Mouse (Mus musculus): ENCODE measurements around the gene Wfdc18.
A peak's percentile ranks its signal among the peaks of the same experiment; 100 is the strongest.

The Wfdc18 gene

DNA sequence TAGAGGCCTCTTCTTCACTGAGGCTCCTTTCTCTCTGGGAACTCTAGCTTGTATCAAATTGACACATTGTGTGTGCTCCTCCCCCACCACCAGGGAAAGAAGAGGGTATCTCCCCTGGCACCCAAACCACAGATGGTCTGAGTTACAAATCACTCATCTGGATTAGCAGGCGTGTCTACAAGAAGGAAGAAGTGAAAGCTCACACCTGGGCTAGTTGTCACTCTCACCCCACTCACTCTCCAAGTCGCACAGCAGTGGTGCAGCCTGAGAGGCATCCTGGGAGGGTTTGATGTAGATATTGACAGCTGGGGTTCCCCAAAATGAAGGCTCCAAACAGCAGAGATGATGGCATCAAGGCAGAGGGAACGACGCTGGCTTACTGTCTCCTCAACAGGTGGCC is 37.3 kb downstream of the Wfdc18 start:
- DNase-seq, result no peak

DNA sequence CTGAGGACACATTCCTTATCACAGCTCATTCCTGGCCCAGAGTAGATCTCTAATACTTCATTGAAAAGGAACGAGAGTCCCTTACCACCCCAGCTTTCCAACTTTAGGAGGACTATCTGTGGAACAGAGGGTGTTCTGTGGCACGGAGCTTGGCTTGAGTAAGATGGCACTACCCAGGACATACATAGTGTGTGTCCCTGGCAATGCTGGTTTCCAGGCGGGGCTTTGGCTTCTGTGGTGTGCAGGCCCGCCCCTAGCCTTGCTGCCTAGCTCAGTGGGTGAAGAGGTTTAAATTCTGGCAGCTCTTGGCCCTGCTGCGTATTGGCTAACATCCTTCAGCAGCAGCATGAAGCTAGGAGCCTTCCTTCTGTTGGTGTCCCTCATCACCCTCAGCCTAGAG is 37.9 kb downstream of the Wfdc18 start, which contains the start of gene Wfdc21:
TSS of gene Wfdc21 (plus strand) at position 260 of the 400 bp plus-strand sequence.
- DNase-seq, result no peak

DNA sequence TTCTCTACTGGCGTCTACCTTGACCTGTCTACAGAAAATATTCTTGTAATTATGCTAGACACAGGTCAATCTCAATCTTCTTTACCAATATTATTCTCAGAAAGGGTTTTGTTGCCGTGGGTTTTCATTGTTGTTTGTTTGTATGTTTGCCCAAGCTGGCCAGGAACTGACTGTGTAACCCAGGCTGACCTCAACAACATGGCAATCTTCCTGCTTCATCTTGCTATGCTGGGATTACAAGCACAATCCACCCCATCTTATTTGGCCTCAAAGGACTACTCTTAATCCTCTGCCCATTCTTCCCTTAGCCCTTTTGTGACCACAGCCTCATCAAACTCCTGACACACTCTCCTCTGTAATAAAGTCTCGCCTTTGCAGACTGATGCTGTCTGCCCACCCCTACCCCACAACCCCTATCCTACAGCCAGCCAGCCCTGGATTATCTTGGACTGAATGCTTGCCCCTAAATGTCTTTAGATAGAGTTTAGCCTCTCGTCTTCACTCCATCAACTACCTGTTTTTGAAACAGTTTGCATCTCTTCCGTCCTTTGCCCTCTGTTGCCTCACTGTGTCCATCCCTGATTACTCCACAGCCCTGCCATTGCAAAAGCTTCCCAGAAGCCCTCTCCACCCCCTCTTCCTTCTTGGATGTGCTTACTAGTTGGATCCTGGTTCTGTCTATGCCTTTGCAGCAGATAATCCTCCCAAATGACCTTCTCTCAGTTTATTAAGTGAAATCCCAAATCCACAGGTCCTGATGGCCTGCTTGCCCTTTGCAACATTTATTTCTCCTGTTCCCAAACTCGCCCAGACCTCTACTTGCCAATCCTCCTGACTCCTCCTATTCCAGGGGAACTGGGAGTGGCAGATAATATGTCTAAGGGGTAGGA is 38.8 kb downstream of the Wfdc18 start:
- DNase-seq, result no peak

DNA sequence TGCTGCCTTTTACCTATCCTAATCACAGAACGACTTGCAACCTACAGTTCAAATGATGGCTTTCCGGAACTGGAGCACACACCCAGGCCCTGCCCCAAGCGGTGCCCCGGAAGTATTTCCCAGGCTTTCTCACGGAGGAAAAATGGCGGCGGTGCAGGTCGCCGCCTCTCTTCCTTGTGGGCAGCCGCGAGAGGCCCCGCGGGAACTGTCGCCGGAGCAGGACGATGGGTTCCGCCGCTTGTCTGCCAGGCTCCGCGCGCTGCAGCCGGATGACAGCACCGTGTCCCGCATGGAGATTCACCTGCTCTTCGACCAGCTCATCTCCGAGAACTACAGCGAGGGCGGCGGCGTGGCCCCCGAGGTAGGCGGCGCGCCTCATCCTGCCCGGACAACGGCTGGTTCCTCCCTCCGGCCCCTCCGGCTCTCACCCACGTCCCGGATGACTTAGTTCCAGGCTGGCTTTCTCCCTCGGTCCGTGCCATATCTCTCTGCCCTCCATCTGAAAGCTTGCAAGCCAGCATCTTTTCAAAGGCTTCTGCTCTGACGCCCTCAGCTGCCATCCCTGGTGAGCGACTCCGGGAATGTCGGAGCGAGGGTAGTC is 44.9 kb downstream of the Wfdc18 start, which contains the start of gene Heatr6:
TSS of gene Heatr6 (plus strand) at position 116 of the 601 bp plus-strand sequence.
- peak; percentile 92 for DNase-seq

DNA sequence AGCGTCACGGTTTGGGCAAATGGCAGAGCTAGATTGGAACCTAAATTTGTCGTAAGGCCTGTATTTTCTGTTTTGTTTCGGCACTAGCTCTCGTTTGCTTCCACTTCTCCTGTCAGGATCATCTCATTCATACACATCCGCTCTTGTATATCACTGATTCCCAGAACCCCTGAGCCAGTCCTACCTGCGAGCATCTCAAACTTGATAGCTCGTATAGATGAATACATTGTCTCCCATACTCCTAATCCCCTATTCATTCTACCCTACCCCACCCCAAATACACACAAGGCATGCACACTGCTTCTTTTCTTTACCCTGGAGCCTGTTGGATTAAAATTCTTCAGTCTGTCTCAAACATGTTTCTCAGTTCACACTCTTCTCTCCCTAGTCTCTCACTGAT is 45.4 kb downstream of the Wfdc18 start:
- no peak for DNase-seq

All from right cerebral cortex, adult 18-20 months (tissue).